Mouse (Mus musculus) embryonic facial prominence, embryonic 11.5 days (tissue): ENCODE results near the gene Qpctl. TPM values are rescaled to one million over a fixed set of nuclear protein-coding genes. Genes with fewer than 3 reads are reported as not detected.

Source experiments
- ATAC-seq: fragments of 200-750 bp; cut with Nextera tagmentation; replicated peaks from 2 replicates; pipeline ENCODE4 v1.8.0; 2017; ENCODE audit warnings: low read depth; ENCODE audit not compliant: insufficient number of reproducible peaks, low FRiP score, low TSS enrichment
- DNase-seq: peaks from one replicate; pipeline ENCODE4 v3.0.0-alpha.2; 2015; ENCODE audit warnings: low spot score
- H3K27ac ChIP-seq: fragments of 300-500 bp; sonication (generic); replicated peaks from 2 replicates; pipeline ENCODE4 v1.5.1; 2014; ENCODE audit warnings: mild to moderate bottlenecking, low read depth, low read length, control low read depth
- H3K27me3 ChIP-seq: fragments of 300-500 bp; sonication (generic); 2 replicates; pipeline ENCODE4 v1.6.1; 2014; ENCODE audit warnings: mild to moderate bottlenecking, low read length, moderate library complexity, mixed read lengths; ENCODE audit not compliant: control insufficient read depth, insufficient read depth
- H3K36me3 ChIP-seq: fragments of 300-500 bp; sonication (generic); replicated peaks from 2 replicates; pipeline ENCODE4 v1.6.1; 2014; ENCODE audit warnings: low read depth, mild to moderate bottlenecking, low read length, moderate library complexity, mixed read lengths; ENCODE audit not compliant: control insufficient read depth, insufficient read depth
- H3K4me1 ChIP-seq: fragments of 300-500 bp; sonication (generic); 2 replicates; pipeline ENCODE4 v1.6.1; 2014; ENCODE audit warnings: low read length, mixed read lengths; ENCODE audit not compliant: control insufficient read depth, insufficient read depth
- H3K4me2 ChIP-seq: fragments of 300-500 bp; sonication (generic); 2 replicates; pipeline ENCODE4 v1.6.1; 2014; ENCODE audit warnings: low read depth, mild to moderate bottlenecking, control low read depth, low read length, moderate library complexity
- H3K4me3 ChIP-seq: fragments of 300-500 bp; sonication (generic); 2 replicates; pipeline ENCODE4 v1.5.1; 2014; ENCODE audit warnings: low read depth, low read length, control low read depth
- H3K9ac ChIP-seq: fragments of 300-500 bp; sonication (generic); replicated peaks from 2 replicates; pipeline ENCODE4 v1.6.1; 2014; ENCODE audit warnings: mild to moderate bottlenecking, control low read depth, low read length
- H3K9me3 ChIP-seq: fragments of 300-500 bp; sonication (generic); replicated peaks from 2 replicates; pipeline ENCODE4 v1.6.1; 2016; ENCODE audit warnings: mild to moderate bottlenecking, low read length, inconsistent platforms, mixed read lengths; ENCODE audit not compliant: control insufficient read depth
- WGBS: fragments of 180-500 bp; shearing (Covaris S2); extraction: QIAGEN DNeasy Blood & Tissue Kit; methylation state at CpG from one replicate; pipeline ENCODE4 v1.1.7; 2014; 5-methylcytosine and 5-hydroxymethylcytosine counted together
- polyA plus RNA-seq: library from polyadenylated mRNA; unstranded; fragments of >200 nt; fragmentation: Nextera tagmentation; extraction: Ambion mirVana; gene quantifications from 2 replicates; pipeline ENCODE4 v1.2.1, GENCODE M21; 2014

Qpctl gene
- polyA plus RNA-seq, 1 experiment from 2014 or later: 9.4 TPM

GRCm38 (mm10) chr7:19171831-19172230, 22.7 kb upstream of the Qpctl start:
- DNase-seq: no peak
- H3K9me3 ChIP-seq: no peaks in the 10 kb centered on the region
- no peaks in the 10 kb centered on the region; the same call in 1 of the 2 replicates for H3K4me1 ChIP-seq
- no peak for ATAC-seq
- 45% methylated on average over 8 of the region's 8 CpGs for WGBS
- H3K4me3 ChIP-seq: no peak overlapping the region
- H3K9ac ChIP-seq: no peak overlapping the region
- no peaks in the 10 kb centered on the region for H3K36me3 ChIP-seq
- H3K27me3 ChIP-seq: peaks cover 13% of the 10 kb centered on the region
- H3K4me2 ChIP-seq: no peak overlapping the region
- no peak overlapping the region for H3K27ac ChIP-seq

DNA sequence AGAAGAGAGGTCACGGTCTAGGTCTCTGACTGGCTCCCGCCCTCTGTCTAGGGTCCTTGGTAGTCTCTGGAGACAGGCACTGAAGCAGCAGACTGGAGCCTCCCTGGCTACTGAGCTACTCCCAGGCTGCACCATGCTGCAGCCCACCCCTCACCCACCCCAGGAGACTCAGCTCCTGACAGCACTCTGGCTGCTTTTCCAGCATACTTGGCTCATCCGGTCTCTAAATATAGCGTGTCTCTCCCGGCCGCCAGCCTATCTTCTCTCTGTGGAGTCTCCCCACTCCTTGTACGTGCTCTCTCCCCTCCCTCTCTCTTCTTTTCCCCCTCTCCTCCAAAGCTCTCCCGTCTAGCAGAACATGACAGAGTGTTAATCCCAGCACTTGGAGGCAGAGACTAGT, 21.1 kb upstream of the Qpctl start:
- Histone ChIP-seq H3K27me3 (no peaks in the 10 kb centered on the region), H3K4me3 (no peak overlapping the region), H3K36me3 (no peaks in the 10 kb centered on the region), H3K9me3 (no peaks in the 10 kb centered on the region), H3K27ac (no peak overlapping the region), H3K9ac (no peak overlapping the region), H3K4me2 (no peak overlapping the region), H3K4me1 (no peaks in the 10 kb centered on the region; the same call in 1 of the 2 replicates)
- 67% methylated on average over 8 of the region's 8 CpGs for WGBS
- ATAC-seq (no peak), DNase-seq (no peak)

DNA sequence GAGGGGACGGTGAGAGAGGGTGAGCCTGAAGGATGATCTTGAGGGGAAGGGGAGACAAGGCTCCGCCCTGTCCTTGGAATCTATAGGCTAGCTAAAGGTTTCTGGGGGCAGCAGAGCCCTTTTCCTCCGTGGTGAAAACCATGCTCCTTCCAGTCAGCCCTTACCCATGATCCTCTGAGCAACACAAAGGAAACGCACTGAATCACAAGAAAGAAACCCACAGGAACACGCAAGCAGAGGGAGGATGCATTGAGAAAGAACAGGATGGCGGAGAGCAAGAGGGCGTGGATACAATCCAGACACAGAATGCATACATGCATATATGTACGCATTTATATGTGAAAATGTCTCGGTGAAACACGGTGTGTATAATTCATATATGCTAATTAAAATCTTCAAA, 20.4 kb upstream of the Qpctl start:
- Histone ChIP-seq H3K4me2 (no peak overlapping the region), H3K9me3 (no peaks in the 10 kb centered on the region), H3K36me3 (no peaks in the 10 kb centered on the region), H3K27me3 (peaks cover 6% of the 10 kb centered on the region; the same call in 1 of the 2 replicates), H3K4me1 (no peaks in the 10 kb centered on the region; the same call in 1 of the 2 replicates), H3K9ac (no peak overlapping the region), H3K27ac (no peak overlapping the region), H3K4me3 (no peak overlapping the region)
- ATAC-seq (no peak), DNase-seq (no peak)
- 68% methylated on average over 10 of the region's 10 CpGs for WGBS

DNA sequence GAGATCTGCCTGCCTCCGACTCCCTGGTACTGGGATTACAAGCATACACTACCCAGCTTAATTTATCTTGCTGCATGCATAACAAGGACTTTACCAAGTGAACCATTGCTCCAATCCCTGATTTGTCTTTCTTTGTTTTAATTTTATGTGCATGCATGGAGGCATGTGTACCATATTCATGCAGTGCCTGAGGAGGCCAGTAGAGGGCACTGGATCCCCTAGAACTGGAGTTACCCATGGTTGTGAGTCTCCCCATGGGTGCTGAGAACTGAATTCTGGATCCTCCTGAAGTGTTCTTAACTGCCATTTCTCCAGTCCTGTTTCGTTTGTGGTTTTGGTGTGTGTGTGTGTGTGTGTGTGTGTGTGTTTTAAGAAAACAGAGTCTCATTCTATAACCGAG, 17.9 kb upstream of the Qpctl start:
- no peaks in the 10 kb centered on the region for H3K36me3 ChIP-seq
- H3K4me2 ChIP-seq: no peak overlapping the region
- no peaks in the 10 kb centered on the region for H3K9me3 ChIP-seq
- peaks cover 11% of the 10 kb centered on the region; the same call in 1 of the 2 replicates for H3K27me3 ChIP-seq
- H3K4me3 ChIP-seq: no peak overlapping the region
- H3K27ac ChIP-seq: no peak overlapping the region
- H3K4me1 ChIP-seq: no peaks in the 10 kb centered on the region
- 83% methylated on average over 3 of the region's 3 CpGs for WGBS
- ATAC-seq: no peak
- H3K9ac ChIP-seq: no peak overlapping the region
- DNase-seq: no peak

- no peak within 1 kb of the TSS for H3K9ac ChIP-seq
- ATAC-seq: no peak
Observed at GRCm38 (mm10) chr7:19165656-19166423, 16.7 kb upstream of the Qpctl start, which contains the start of gene Gipr. TSS of gene Gipr (minus strand) at chr7:19166127.

GRCm38 (mm10) chr7:19164978-19165377, 15.9 kb upstream of the Qpctl start:
- Histone ChIP-seq H3K9ac (no peak overlapping the region), H3K36me3 (no peaks in the 10 kb centered on the region), H3K4me2 (peak overlapping the region; percentile 17; the same call in 1 of the 2 replicates), H3K9me3 (no peaks in the 10 kb centered on the region), H3K27ac (no peak overlapping the region), H3K27me3 (peaks cover 12% of the 10 kb centered on the region; the same call in 1 of the 2 replicates), H3K4me1 (peaks cover 2% of the 10 kb centered on the region), H3K4me3 (no peak overlapping the region)
- ATAC-seq: no peak
- no peak for DNase-seq
- WGBS: 1% methylated on average over 13 of the region's 13 CpGs

More at GRCm38 (mm10) chr7:19165656-19166423, 16.7 kb upstream of the Qpctl start, which contains the start of gene Gipr:
- no peak within 1 kb of the TSS for H3K27ac ChIP-seq
- peaks cover 11% of the 10 kb centered on the region; the same call in 1 of the 2 replicates for H3K27me3 ChIP-seq
- DNase-seq: no peak
- H3K9me3 ChIP-seq: no peaks in the 10 kb centered on the region
- 13% methylated on average over 13 of the region's 14 CpGs for WGBS
- H3K4me3 ChIP-seq: no peak within 1 kb of the TSS
- H3K4me2 ChIP-seq: no peak within 1 kb of the TSS
- H3K36me3 ChIP-seq: no peaks in the 10 kb centered on the region
- no peaks in the 10 kb centered on the region for H3K4me1 ChIP-seq

DNA sequence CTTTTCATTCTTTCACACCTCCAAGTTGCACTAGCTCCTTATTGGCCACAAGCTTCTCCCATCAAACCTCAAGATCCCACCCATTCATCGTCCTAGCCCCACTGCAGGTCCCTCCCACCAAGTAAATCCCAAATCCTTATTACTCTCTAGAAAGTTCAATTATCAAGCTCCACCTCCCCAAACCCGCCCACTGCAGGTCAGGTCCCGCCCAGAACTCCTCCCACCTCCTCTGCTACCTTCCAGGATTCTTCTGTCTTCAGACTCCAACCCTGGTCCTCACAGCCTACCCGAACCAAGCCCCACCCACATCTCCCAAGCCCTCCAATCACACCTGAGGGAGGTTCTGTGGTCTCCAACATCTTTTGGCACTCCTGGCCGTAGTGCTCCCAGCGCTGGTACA, 15.1 kb upstream of the Qpctl start:
- peaks cover 19% of the 10 kb centered on the region for H3K27me3 ChIP-seq
- H3K9ac ChIP-seq: no peak overlapping the region
- no peaks in the 10 kb centered on the region for H3K36me3 ChIP-seq
- no peaks in the 10 kb centered on the region for H3K9me3 ChIP-seq
- peak overlapping the region; percentile 17; the same call in 1 of the 2 replicates for H3K4me2 ChIP-seq
- 0% methylated on average over 6 of the region's 6 CpGs for WGBS
- ATAC-seq (peak; percentile 37; the same call in 1 of the 2 replicates), DNase-seq (peak; percentile 65)
- peaks cover 2% of the 10 kb centered on the region for H3K4me1 ChIP-seq
- no peak overlapping the region for H3K4me3 ChIP-seq
- H3K27ac ChIP-seq: no peak overlapping the region

GRCm38 (mm10) chr7:19163752-19164151, 14.7 kb upstream of the Qpctl start:
- H3K9me3 ChIP-seq: no peaks in the 10 kb centered on the region
- 34% methylated on average over 12 of the region's 12 CpGs for whole genome bisulfite sequencing
- H3K9ac ChIP-seq: no peak overlapping the region
- no peak for DNase-seq
- peaks cover 2% of the 10 kb centered on the region for H3K4me1 ChIP-seq
- H3K4me2 ChIP-seq: no peak overlapping the region; the same call in 1 of the 2 replicates
- no peak overlapping the region for H3K27ac ChIP-seq
- peaks cover 19% of the 10 kb centered on the region for H3K27me3 ChIP-seq
- no peak for ATAC-seq
- no peaks in the 10 kb centered on the region for H3K36me3 ChIP-seq
- no peak overlapping the region for H3K4me3 ChIP-seq
